Mouse (Mus musculus) limb, embryonic 11.5 days (tissue): ENCODE results near the gene Etfa. TPM values are rescaled to one million over a fixed set of nuclear protein-coding genes. Genes with fewer than 3 reads are reported as not detected.
A peak's percentile ranks its signal among the peaks of the same experiment; 100 is the strongest.

Experiments used
- ATAC-seq: fragments of 200-750 bp; cut with Nextera tagmentation; 2 replicates; pipeline ENCODE4 v1.8.0; 2017; ENCODE audit warnings: low read depth; ENCODE audit not compliant: insufficient number of reproducible peaks, low FRiP score, low TSS enrichment
- DNase-seq: peaks from one replicate; pipeline ENCODE4 v3.0.0-alpha.2; 2015; ENCODE audit warnings: low spot score
- H3K27ac ChIP-seq: fragments of 300-500 bp; sonication (generic); replicated peaks from 2 replicates; pipeline ENCODE4 v1.5.1; 2014; ENCODE audit warnings: low read depth, mild to moderate bottlenecking, low read length
- H3K27me3 ChIP-seq: fragments of 300-500 bp; sonication (generic); 2 replicates; pipeline ENCODE4 v1.6.1; 2014; ENCODE audit warnings: mild to moderate bottlenecking, low read length, mixed read lengths; ENCODE audit not compliant: control insufficient read depth, insufficient read depth
- H3K36me3 ChIP-seq: fragments of 300-500 bp; sonication (generic); 2 replicates; pipeline ENCODE4 v1.6.1; 2014; ENCODE audit warnings: mild to moderate bottlenecking, low read length, moderate library complexity, mixed read lengths; ENCODE audit not compliant: control insufficient read depth, insufficient read depth
- H3K4me1 ChIP-seq: fragments of 300-500 bp; sonication (generic); 2 replicates; pipeline ENCODE4 v1.6.1; 2014; ENCODE audit warnings: low read length, mixed read lengths; ENCODE audit not compliant: control insufficient read depth, insufficient read depth
- H3K4me2 ChIP-seq: fragments of 300-500 bp; sonication (generic); 2 replicates; pipeline ENCODE4 v1.6.1; 2014; ENCODE audit warnings: low read depth, mild to moderate bottlenecking, moderate library complexity; ENCODE audit not compliant: severe bottlenecking
- H3K4me3 ChIP-seq: fragments of 300-500 bp; sonication (generic); 2 replicates; pipeline ENCODE4 v1.5.1; 2014; ENCODE audit warnings: low read depth, low read length
- H3K9ac ChIP-seq: fragments of 300-500 bp; sonication (generic); 2 replicates; pipeline ENCODE4 v1.6.1; 2014; ENCODE audit warnings: mild to moderate bottlenecking, low read length
- H3K9me3 ChIP-seq: fragments of 300-500 bp; sonication (generic); 2 replicates; pipeline ENCODE4 v1.6.1; 2016; ENCODE audit warnings: low read length; ENCODE audit not compliant: control insufficient read depth
- WGBS: fragments of 180-500 bp; shearing (Covaris S2); extraction: QIAGEN DNeasy Blood & Tissue Kit; methylation state at CpG from one replicate; pipeline ENCODE4 v1.1.7; 2014; 5-methylcytosine and 5-hydroxymethylcytosine counted together
- polyA plus RNA-seq: library from polyadenylated mRNA; unstranded; fragments of >200 nt; fragmentation: Nextera tagmentation; extraction: Ambion mirVana; gene quantifications from 2 replicates; pipeline ENCODE4 v1.2.1, GENCODE M21; 2014

The Etfa gene
- polyA plus RNA-seq: 171 and 182 TPM in 2 replicates

- Histone ChIP-seq H3K4me1 (peaks cover 3% of the 10 kb centered on the region; the same call in 1 of the 2 replicates), H3K36me3 (no peaks in the 10 kb centered on the region), H3K9me3 (no peaks in the 10 kb centered on the region), H3K27me3 (no peaks in the 10 kb centered on the region), H3K9ac (peak within 1 kb of the TSS; percentile 88), H3K4me2 (peak within 1 kb of the TSS; percentile 77), H3K27ac (peak within 1 kb of the TSS; percentile 82), H3K4me3 (peak within 1 kb of the TSS; percentile 90)
- DNase-seq (peak; percentile 96), ATAC-seq (peak; percentile 99)
- 1% methylated on average over 47 of the region's 47 CpGs for WGBS
Observed at GRCm38 (mm10) chr9:55512027-55512543, at the start of gene Etfa. Gene Etfa (minus strand): TSS chr9:55512243.

- H3K27ac ChIP-seq: no peak overlapping the region
- ATAC-seq: no peak
- H3K9ac ChIP-seq: no peak overlapping the region
- 94% methylated on average over 1 of the region's 1 CpGs for WGBS
- peaks cover 10% of the 10 kb centered on the region for H3K4me1 ChIP-seq
- H3K4me3 ChIP-seq: no peak overlapping the region
- H3K36me3 ChIP-seq: no peaks in the 10 kb centered on the region
- no peak for DNase-seq
- no peaks in the 10 kb centered on the region for H3K9me3 ChIP-seq
- no peak overlapping the region for H3K4me2 ChIP-seq
- no peaks in the 10 kb centered on the region for H3K27me3 ChIP-seq
Observed at GRCm38 (mm10) chr9:55560960-55561359, 48.9 kb upstream of the Etfa start.

- no peaks in the 10 kb centered on the region for H3K9me3 ChIP-seq
- ATAC-seq (no peak), DNase-seq (no peak)
- no peak overlapping the region for H3K9ac ChIP-seq
- H3K27ac ChIP-seq: no peak overlapping the region
- H3K36me3 ChIP-seq: no peaks in the 10 kb centered on the region
- no peak overlapping the region for H3K4me3 ChIP-seq
- peaks cover 1% of the 10 kb centered on the region; the same call in 1 of the 2 replicates for H3K27me3 ChIP-seq
- H3K4me2 ChIP-seq: no peak overlapping the region
- 72% methylated on average over 1 of the region's 1 CpGs for WGBS
- H3K4me1 ChIP-seq: peaks cover 10% of the 10 kb centered on the region
Observed at GRCm38 (mm10) chr9:55554986-55555385, 42.9 kb upstream of the Etfa start.

- ATAC-seq (no peak), DNase-seq (peak; percentile 52)
- Histone ChIP-seq H3K27ac (no peak overlapping the region), H3K9me3 (no peaks in the 10 kb centered on the region), H3K4me2 (peak overlapping the region; percentile 7; the same call in 1 of the 2 replicates), H3K4me3 (no peak overlapping the region), H3K36me3 (no peaks in the 10 kb centered on the region), H3K9ac (no peak overlapping the region), H3K4me1 (peaks cover 23% of the 10 kb centered on the region), H3K27me3 (peaks cover 49% of the 10 kb centered on the region)
- 7% methylated on average over 16 of the region's 16 CpGs for WGBS
Observed at GRCm38 (mm10) chr9:55549302-55549890, 37.4 kb upstream of the Etfa start.

GRCm38 (mm10) chr9:55548871-55549270 lies 36.8 kb upstream of the Etfa start:
- no peak for DNase-seq
- Histone ChIP-seq H3K4me1 (peaks cover 28% of the 10 kb centered on the region), H3K4me3 (no peak overlapping the region), H3K36me3 (no peaks in the 10 kb centered on the region), H3K4me2 (no peak overlapping the region), H3K27me3 (peaks cover 54% of the 10 kb centered on the region), H3K9me3 (no peaks in the 10 kb centered on the region), H3K9ac (no peak overlapping the region), H3K27ac (no peak overlapping the region)
- WGBS: 17% methylated on average over 3 of the region's 3 CpGs
- no peak for ATAC-seq

GRCm38 (mm10) chr9:55546176-55547010 lies 34.4 kb upstream of the Etfa start:
- H3K9ac ChIP-seq: no peak overlapping the region
- H3K9me3 ChIP-seq: no peaks in the 10 kb centered on the region
- H3K27me3 ChIP-seq: peaks cover 73% of the 10 kb centered on the region
- H3K27ac ChIP-seq: no peak overlapping the region
- H3K36me3 ChIP-seq: no peaks in the 10 kb centered on the region
- peaks cover 33% of the 10 kb centered on the region for H3K4me1 ChIP-seq
- H3K4me3 ChIP-seq: peak overlapping the region; percentile 23
- ATAC-seq (no peak), DNase-seq (peak; percentile 73)
- 2% methylated on average over 63 of the region's 63 CpGs for WGBS
- peak overlapping the region; percentile 34 for H3K4me2 ChIP-seq

- WGBS: 5% methylated on average over 41 of the region's 41 CpGs
- Histone ChIP-seq H3K9ac (0 out of 2 replicates have a peak overlapping the region, but pooled peaks have one; percentile 27), H3K9me3 (no peaks in the 10 kb centered on the region), H3K4me3 (no peak overlapping the region), H3K4me1 (peaks cover 33% of the 10 kb centered on the region), H3K36me3 (no peaks in the 10 kb centered on the region), H3K27me3 (peaks cover 73% of the 10 kb centered on the region), H3K4me2 (peak overlapping the region; percentile 34; the same call in 1 of the 2 replicates), H3K27ac (no peak overlapping the region)
- no peak for ATAC-seq
- DNase-seq: peak; percentile 59
Observed at GRCm38 (mm10) chr9:55545556-55546175, 33.6 kb upstream of the Etfa start.

GRCm38 (mm10) chr9:55544861-55545555 lies 33.0 kb upstream of the Etfa start:
- H3K4me3 ChIP-seq: no peak overlapping the region
- H3K36me3 ChIP-seq: no peaks in the 10 kb centered on the region
- H3K4me1 ChIP-seq: peaks cover 33% of the 10 kb centered on the region
- 2% methylated on average over 30 of the region's 30 CpGs for WGBS
- H3K27ac ChIP-seq: no peak overlapping the region
- ATAC-seq: no peak
- H3K4me2 ChIP-seq: no peak overlapping the region; the same call in 1 of the 2 replicates
- peaks cover 73% of the 10 kb centered on the region for H3K27me3 ChIP-seq
- peak; percentile 79 for DNase-seq
- H3K9ac ChIP-seq: no peak overlapping the region
- H3K9me3 ChIP-seq: no peaks in the 10 kb centered on the region
